Mouse (Mus musculus) stomach, embryonic 15.5 days (tissue): ENCODE results near the gene Olfr851. TPM values are rescaled to one million over a fixed set of nuclear protein-coding genes. Genes with fewer than 3 reads are reported as not detected.

ENCODE experiments used
- ATAC-seq: fragments of 200-750 bp; cut with Nextera tagmentation; 2 replicates; pipeline ENCODE4 v1.8.0; 2017; ENCODE audit warnings: low read depth, moderate number of reproducible peaks, moderate TSS enrichment; ENCODE audit not compliant: insufficient read depth, low FRiP score
- H3K27ac ChIP-seq: fragments of 300-500 bp; sonication (generic); 2 replicates; pipeline ENCODE4 v1.5.1; 2015; ENCODE audit warnings: mild to moderate bottlenecking, inconsistent platforms
- H3K27me3 ChIP-seq: fragments of 300-500 bp; sonication (generic); replicated peaks from 2 replicates; pipeline ENCODE4 v1.6.1; 2015; ENCODE audit warnings: inconsistent platforms
- H3K36me3 ChIP-seq: fragments of 300-500 bp; sonication (generic); 2 replicates; pipeline ENCODE4 v1.6.1; 2015; ENCODE audit warnings: inconsistent platforms
- H3K4me1 ChIP-seq: fragments of 300-500 bp; sonication (generic); 2 replicates; pipeline ENCODE4 v1.6.1; 2015; ENCODE audit warnings: inconsistent platforms
- H3K4me2 ChIP-seq: fragments of 300-500 bp; sonication (generic); 2 replicates; pipeline ENCODE4 v1.6.1; 2015; ENCODE audit warnings: mild to moderate bottlenecking, inconsistent platforms
- H3K4me3 ChIP-seq: fragments of 300-500 bp; sonication (generic); replicated peaks from 2 replicates; pipeline ENCODE4 v1.5.1; 2015; ENCODE audit warnings: inconsistent platforms
- H3K9ac ChIP-seq: fragments of 300-500 bp; sonication (generic); 2 replicates; pipeline ENCODE4 v1.6.1; 2015; ENCODE audit warnings: inconsistent platforms
- H3K9me3 ChIP-seq: fragments of 300-500 bp; sonication (generic); 2 replicates; pipeline ENCODE4 v1.6.1; 2016; ENCODE audit warnings: inconsistent platforms
- WGBS: fragments of 180-500 bp; shearing (Covaris S2); methylation state at CpG from one replicate; pipeline ENCODE4 v1.1.7; 2015; 5-methylcytosine and 5-hydroxymethylcytosine counted together
- polyA plus RNA-seq: library from polyadenylated mRNA; unstranded; fragments of >200 nt; fragmentation: Nextera tagmentation; extraction: Ambion mirVana; gene quantifications from 2 replicates; pipeline ENCODE4 v1.2.1, GENCODE M21; 2015

The Olfr851 gene
- not detected in 2 replicates for polyA plus RNA-seq

DNA sequence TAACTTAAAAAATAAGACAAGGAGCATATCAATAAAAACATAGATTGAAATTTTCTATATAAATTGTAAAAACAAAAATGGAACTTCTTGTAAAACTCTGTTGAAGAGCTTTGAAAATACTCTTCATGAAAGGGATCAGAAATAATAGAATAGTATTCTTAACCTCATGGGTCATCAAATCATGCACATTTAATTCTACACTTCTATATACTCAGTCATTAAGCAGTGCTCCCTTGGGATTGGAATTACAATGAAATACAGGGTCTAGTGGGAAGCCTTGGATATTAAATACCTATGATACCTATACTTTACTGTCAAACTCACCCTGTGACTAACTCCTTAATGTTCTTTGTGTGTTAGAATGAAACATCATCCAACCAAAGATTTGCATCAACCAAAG, at the start of gene Olfr851:
Olfr851 (plus strand) TSS at position 301 of the 400 bp plus-strand sequence.
- no peaks in the 10 kb centered on the region for H3K9me3 ChIP-seq
- H3K4me2 ChIP-seq, result no peak within 1 kb of the TSS
- no peak within 1 kb of the TSS for H3K4me3 ChIP-seq
- no peak within 1 kb of the TSS for H3K27ac ChIP-seq
- H3K9ac ChIP-seq, result no peak within 1 kb of the TSS
- ATAC-seq, result no peak
- no peaks in the 10 kb centered on the region for H3K4me1 ChIP-seq
- H3K36me3 ChIP-seq, result no peaks in the 10 kb centered on the region
- H3K27me3 ChIP-seq, result no peaks in the 10 kb centered on the region

DNA sequence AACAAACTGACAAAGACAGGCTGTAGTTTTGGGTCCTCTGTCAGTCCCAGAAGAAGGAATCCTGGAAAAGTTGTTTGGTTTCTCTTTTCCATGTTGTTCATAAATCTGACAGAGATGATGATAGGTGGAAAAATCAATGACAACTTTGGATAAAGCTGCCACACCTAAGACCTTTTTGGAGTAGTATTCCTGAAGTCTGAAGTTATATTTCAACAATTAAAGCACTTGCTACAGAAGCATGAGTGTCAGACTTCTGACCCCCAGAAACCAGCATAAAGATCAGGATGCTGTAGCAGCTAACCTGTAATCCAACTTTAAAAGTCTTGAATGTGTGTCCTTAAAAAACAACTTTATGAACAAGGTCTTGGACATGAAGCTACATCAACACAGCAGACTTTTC, 14.9 kb upstream of the Olfr851 start, which contains the start of gene Olfr850:
Olfr850 (minus strand) TSS at position 101 of the 400 bp plus-strand sequence.
- no peaks in the 10 kb centered on the region for H3K27me3 ChIP-seq
- no peak for ATAC-seq

DNA sequence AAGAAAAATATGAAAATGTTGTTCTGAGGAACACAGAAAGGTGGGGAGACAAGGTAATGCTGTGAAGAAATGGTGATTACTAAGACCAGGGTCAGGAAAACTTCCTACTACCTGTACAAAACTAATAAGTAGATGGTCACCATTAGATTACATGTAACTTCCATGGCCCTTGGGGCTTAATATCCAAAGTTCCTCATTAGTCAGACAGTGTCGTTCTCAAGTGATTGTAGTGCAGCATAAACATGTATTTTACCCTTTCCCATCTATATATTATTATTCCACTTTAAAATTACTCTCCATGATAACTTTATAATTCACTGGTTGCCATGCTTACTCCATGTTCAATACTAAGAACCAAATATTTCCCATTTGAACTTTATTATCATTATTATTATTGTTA, 47.9 kb downstream of the Olfr851 start, which contains the start of gene Olfr853:
Olfr853 (minus strand) TSS at position 101 of the 400 bp plus-strand sequence.
- H3K9me3 ChIP-seq, result no peaks in the 10 kb centered on the region
- no peak within 1 kb of the TSS for H3K4me3 ChIP-seq
- H3K4me2 ChIP-seq, result no peak within 1 kb of the TSS
- WGBS, result 86% methylated on average over 1 of the region's 1 CpGs
- no peaks in the 10 kb centered on the region for H3K4me1 ChIP-seq
- H3K27ac ChIP-seq, result no peak within 1 kb of the TSS
- no peaks in the 10 kb centered on the region for H3K27me3 ChIP-seq
- ATAC-seq, result no peak
- no peaks in the 10 kb centered on the region for H3K36me3 ChIP-seq
- no peak within 1 kb of the TSS for H3K9ac ChIP-seq

More for the DNA sequence above, 14.9 kb upstream of the Olfr851 start, which contains the start of gene Olfr850:
- H3K4me1 ChIP-seq, result no peaks in the 10 kb centered on the region
- H3K9ac ChIP-seq, result no peak within 1 kb of the TSS
- H3K36me3 ChIP-seq, result no peaks in the 10 kb centered on the region
- no peak within 1 kb of the TSS for H3K4me2 ChIP-seq
- no peaks in the 10 kb centered on the region for H3K9me3 ChIP-seq
- H3K27ac ChIP-seq, result no peak within 1 kb of the TSS
- no peak within 1 kb of the TSS for H3K4me3 ChIP-seq

Other genes with a start within 250 kb of the Olfr851 start
- gene Olfr843, start 241.3 kb upstream of the Olfr851 start, polyA plus RNA-seq, result not detected in 2 replicates
- not detected in 2 replicates for gene Olfr844, start 176.9 kb upstream of the Olfr851 start, polyA plus RNA-seq
- gene Olfr845, start 156.8 kb upstream of the Olfr851 start, polyA plus RNA-seq, result not detected in 2 replicates
- not detected in 2 replicates for gene Olfr846, start 129.3 kb upstream of the Olfr851 start, polyA plus RNA-seq
- not detected in 2 replicates for gene Olfr847, start 114.6 kb upstream of the Olfr851 start, polyA plus RNA-seq
- not detected in 2 replicates for gene Olfr849, start 53.0 kb upstream of the Olfr851 start, polyA plus RNA-seq
- gene Olfr850, start 15.0 kb upstream of the Olfr851 start, polyA plus RNA-seq, result not detected in 2 replicates
- gene Olfr853, start 47.8 kb downstream of the Olfr851 start, polyA plus RNA-seq, result not detected in 2 replicates
- gene Olfr854, start 74.1 kb downstream of the Olfr851 start, polyA plus RNA-seq, result not detected in 2 replicates
- gene Olfr855, start 89.3 kb downstream of the Olfr851 start, polyA plus RNA-seq, result not detected in 2 replicates
- gene Zfp317, start 128.8 kb downstream of the Olfr851 start, polyA plus RNA-seq, result 23.1 and 24.6 TPM in 2 replicates
- not detected in 2 replicates for gene Olfr857, start 216.1 kb downstream of the Olfr851 start, polyA plus RNA-seq